Mouse (Mus musculus) CH12.LX (cell line): ENCODE data around the gene Dip2b.
A peak's percentile ranks its signal among the peaks of the same experiment; 100 is the strongest.

Experiments
- CHD2 ChIP-seq: IDR thresholded peaks from 2 replicates; pipeline ENCODE4 v1.6.1; 2011; ENCODE audit warnings: low read length, improper control_type of control experiment
- CTCF ChIP-seq, 2 experiments: IDR thresholded peaks in 1 of 2; conservative IDR thresholded peaks in 1 of 2; 2 replicates each; pipeline ENCODE4 v1.5.1; 2011 to 2012; ENCODE audit warnings: low read depth in 2 of 2, low read length in 2 of 2, improper control_type of control experiment in 1 of 2, inconsistent platforms in 1 of 2, mild to moderate bottlenecking in 1 of 2, moderate library complexity in 1 of 2
- E2F4 ChIP-seq: IDR thresholded peaks from 2 replicates; pipeline ENCODE4 v1.6.1; 2011; ENCODE audit warnings: low read depth, low read length, improper control_type of control experiment; ENCODE audit not compliant: insufficient replicate concordance
- MAX ChIP-seq: IDR thresholded peaks from 2 replicates; pipeline ENCODE4 v1.6.1; 2011; ENCODE audit warnings: low read length, improper control_type of control experiment
- POLR2A ChIP-seq: IDR thresholded peaks from 2 replicates; pipeline ENCODE4 v1.6.1; 2011; ENCODE audit warnings: low read depth, mild to moderate bottlenecking, improper control_type of control experiment, low read length
- USF2 ChIP-seq: conservative IDR thresholded peaks from 2 replicates; pipeline ENCODE4 v1.6.1; 2011; ENCODE audit warnings: low read depth, low read length, improper control_type of control experiment

- no peak for TF ChIP-seq E2F4
- TF ChIP-seq CTCF (conservative IDR thresholded peaks at IDR 0.05 in 1 of 2, IDR thresholded peaks at IDR 0.05 in 1 of 2; ENCODE audit: low read depth in 2 of 2, low read length in 2 of 2): peak; percentile 96 to 98
- peak; percentile 85 for TF ChIP-seq MAX
- TF ChIP-seq POLR2A: no peak
- TF ChIP-seq USF2: no peak
- no peak for TF ChIP-seq CHD2
Observed at GRCm38 (mm10) chr15:100126456-100127107, 88.1 kb downstream of the Dip2b start.
